Mouse (Mus musculus) brown adipose tissue, adult 24 weeks (tissue): Measurements from ENCODE around the gene Ap1b1. TPM values are rescaled to one million over a fixed set of nuclear protein-coding genes. Genes with fewer than 3 reads are reported as not detected.
A peak's percentile ranks its signal among the peaks of the same experiment; 100 is the strongest.

ENCODE experiments used
- H3K27ac ChIP-seq: fragments of 200-500 bp; replicated peaks from 2 replicates; pipeline ENCODE4 v1.5.1; 2012; ENCODE audit warnings: low read depth, mild to moderate bottlenecking, low read length
- H3K4me1 ChIP-seq: fragments of 200-500 bp; 2 replicates; pipeline ENCODE4 v1.6.1; 2012; ENCODE audit warnings: low read length, mixed read lengths; ENCODE audit not compliant: control insufficient read depth, insufficient read depth, insufficient read length
- H3K4me3 ChIP-seq: fragments of 200-500 bp; 2 replicates; pipeline ENCODE4 v1.5.1; 2012; ENCODE audit warnings: low read depth, mild to moderate bottlenecking, low read length, moderate library complexity; ENCODE audit not compliant: insufficient read depth
- polyA plus RNA-seq: library from polyadenylated mRNA; stranded (reverse); fragments of >200 nt; gene quantifications from 2 replicates; pipeline ENCODE4 v1.2.4, GENCODE M21; 2012; ENCODE audit not compliant: missing spikeins, insufficient read depth, insufficient read length

Ap1b1 gene
- polyA plus RNA-seq, 1 experiment: 49.5 TPM

DNA sequence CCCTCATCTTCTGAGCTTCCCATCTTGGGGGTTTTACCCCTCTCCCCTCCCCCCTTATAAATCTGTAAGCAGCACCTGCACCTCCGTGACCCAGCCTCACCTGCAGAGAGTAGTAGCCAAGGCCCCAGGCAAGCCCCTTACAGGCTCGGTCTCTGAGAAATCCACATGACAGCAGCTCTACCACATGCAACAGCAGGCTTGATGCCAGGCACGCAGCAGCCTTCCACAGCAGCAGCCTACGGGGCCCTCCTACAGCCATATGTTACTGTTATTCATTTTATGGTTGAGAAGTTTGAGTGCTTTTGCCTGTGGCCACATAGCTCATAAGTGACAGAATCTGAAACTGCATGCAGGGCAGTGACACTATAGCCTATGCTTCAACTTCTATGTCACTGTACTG is 48.8 kb downstream of the Ap1b1 start:
- no peaks in the 10 kb centered on the region for H3K4me1 ChIP-seq
- no peak overlapping the region for H3K4me3 ChIP-seq
- H3K27ac ChIP-seq: no peak overlapping the region

DNA sequence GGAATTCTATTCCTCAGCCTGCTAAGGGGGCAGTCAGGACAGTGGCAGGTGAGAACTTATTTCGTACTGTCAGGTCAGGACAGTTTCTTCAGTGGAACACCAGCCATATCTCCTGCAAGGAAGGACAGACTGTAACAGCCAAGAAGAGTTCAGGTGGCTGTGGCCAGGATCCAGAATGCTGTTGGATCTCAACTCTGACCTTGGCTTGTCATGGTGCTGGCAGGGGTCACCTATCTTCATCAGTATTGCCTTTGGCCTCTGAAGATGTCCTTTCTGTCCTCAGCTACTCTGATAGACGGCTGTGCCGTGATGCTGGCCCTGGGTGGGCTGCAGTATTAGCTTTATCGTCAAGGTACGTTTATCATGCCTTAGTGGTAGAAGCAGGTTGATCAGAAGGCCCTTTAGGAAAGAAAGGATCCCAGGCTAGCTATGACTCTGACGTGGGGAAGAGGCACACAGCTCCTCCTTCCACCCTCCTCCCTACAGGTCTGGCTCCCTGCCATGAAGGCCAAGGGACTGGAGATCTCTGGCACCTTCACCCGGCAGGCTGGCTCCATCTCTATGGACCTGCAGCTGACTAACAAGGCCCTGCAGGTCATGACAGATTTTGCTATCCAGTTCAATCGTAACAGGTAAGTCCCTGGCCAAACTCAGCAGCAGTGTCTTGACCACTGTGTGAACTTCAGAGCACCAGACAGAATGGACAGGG is 50.7 kb downstream of the Ap1b1 start:
- H3K27ac ChIP-seq: no peak overlapping the region
- H3K4me3 ChIP-seq: no peak overlapping the region
- H3K4me1 ChIP-seq: no peaks in the 10 kb centered on the region

DNA sequence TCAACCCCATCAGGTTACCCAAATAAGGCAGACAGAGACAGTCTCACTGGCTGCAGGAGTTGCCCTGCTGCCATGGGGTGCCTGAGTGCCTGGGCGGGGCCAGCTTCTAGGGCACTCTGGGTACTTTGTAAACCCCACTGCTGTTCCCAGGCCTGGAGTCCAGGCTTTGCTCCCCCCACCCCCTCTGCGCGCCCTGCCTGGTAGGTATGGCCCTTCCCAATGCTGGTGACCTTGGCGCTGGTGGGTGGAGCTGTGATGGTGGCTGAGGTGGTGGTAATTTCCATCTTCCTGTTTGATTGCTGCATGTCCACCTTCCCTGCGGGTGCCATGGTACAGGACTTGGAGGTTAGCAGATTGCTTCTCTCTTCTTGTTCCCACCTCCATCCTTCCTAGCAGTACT is 54.0 kb downstream of the Ap1b1 start:
- Histone ChIP-seq H3K27ac (no peak overlapping the region), H3K4me3 (no peak overlapping the region), H3K4me1 (no peaks in the 10 kb centered on the region)

DNA sequence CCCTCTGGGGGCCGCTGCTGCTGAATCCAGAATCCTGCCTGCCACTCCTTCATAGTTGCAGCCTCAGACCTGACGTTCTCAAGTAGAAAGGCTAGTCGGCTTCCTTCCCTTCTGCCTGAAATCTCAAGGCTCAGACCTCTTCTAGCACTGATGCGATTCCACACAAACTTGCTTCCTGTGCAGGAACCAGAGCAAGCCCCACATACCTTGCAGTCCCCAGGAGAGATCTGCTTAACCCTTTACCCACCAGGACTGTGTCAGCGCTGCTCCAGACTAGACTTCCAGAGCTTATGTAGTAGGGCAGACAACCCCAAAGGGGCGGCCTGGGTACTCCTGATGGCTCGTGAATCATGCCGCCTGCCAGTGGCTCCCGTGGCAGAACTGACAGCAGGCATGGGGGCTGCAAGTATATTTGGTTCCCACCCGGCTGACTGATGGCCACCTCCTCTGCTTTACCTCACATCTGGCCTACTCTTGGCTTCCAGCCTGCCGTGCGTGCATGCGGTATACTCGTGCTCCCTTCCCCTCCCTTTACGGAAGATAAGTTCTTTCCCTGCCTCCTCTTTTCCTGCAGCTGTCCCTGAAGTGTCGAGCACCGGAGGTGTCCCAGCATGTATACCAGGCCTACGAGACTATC is 54.6 kb downstream of the Ap1b1 start:
- Histone ChIP-seq H3K4me3 (no peak overlapping the region), H3K27ac (no peak overlapping the region), H3K4me1 (no peaks in the 10 kb centered on the region)

DNA sequence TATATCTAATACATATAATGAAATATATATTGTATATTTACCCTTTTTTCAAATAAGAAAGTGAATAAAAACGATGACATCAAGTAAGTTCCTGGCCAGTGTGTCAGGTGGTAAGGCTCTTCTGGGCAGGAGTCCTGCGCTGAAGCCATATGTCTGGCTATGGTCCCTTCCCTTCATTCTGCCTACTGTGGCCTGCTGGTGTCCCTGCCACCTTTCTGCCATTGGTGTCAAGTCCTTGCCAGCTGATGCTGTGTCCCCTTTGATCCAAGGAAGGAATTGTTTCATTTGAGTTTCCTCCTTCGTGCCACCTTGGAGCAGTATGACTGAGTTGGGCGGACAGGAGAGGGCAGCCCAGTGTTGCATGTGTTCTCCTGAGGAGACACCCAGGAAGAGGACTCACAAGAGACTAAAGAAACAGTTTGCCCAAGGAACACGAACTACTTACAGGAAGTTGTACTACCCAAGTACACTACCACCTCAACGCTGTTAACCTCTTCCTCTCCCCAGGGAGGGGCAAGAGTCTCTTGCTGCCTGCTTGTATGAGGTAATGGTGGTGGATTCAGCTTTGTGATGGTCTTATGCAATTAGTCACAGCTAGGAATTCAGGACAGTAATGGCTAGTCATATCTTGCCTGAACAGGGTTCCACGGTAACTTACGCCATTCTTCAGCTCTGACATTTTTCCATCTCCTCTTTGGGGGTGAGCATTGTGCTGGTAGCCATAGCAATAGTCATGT is 56.2 kb downstream of the Ap1b1 start:
- Histone ChIP-seq H3K27ac (no peak overlapping the region), H3K4me3 (no peak overlapping the region), H3K4me1 (no peaks in the 10 kb centered on the region)

DNA sequence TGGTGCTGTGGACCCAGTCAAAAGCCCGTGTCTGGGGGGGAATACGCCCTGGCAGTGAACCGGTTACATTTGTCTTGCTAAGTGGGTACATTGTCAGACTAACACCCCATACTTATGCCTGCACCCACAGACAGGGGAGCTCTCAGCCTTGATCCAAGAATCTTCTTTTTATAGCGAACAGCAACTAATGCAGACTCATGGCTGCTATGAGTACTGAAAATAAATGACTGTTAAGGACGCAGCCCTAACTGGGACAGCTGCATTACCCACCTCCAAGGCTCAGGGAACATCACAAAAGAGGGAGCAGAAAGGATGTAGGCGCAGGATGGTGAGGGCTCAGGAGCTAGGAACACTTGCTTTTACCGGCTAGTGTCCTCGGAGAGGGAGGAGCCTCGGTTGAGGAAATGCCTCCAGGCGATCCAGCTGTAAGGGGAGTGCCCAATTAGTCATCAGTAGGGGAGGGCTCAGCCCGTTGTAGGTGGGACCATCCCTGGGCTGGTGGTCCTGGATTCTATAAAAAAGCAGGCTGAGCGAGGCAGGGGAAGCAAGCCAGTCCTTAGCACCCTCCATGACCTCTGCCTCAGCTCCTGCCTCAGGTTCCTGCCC is 59.8 kb downstream of the Ap1b1 start:
- H3K4me1 ChIP-seq: no peaks in the 10 kb centered on the region
- H3K27ac ChIP-seq: no peak overlapping the region
- no peak overlapping the region for H3K4me3 ChIP-seq

DNA sequence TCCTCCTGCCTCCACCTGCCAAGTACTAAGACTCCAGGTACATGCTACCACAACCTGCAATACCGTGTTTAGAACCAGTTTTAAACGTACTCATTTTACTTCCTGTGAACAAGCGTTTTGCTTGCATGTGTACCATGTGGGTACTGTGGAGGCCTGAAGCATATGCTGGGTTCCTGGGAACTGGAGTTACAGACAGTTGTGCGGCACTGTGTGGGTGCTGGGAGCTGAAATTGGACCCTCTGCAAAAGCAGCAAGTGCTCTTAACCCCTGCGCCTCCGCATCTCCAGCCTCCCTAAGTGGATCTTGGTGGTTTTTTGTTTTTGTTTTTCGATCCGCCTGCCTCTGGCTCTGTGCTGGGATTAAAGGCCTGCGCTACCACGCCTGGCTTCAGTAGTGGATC is 65.0 kb downstream of the Ap1b1 start:
- Histone ChIP-seq H3K27ac (no peak overlapping the region), H3K4me1 (no peaks in the 10 kb centered on the region), H3K4me3 (no peak overlapping the region)

DNA sequence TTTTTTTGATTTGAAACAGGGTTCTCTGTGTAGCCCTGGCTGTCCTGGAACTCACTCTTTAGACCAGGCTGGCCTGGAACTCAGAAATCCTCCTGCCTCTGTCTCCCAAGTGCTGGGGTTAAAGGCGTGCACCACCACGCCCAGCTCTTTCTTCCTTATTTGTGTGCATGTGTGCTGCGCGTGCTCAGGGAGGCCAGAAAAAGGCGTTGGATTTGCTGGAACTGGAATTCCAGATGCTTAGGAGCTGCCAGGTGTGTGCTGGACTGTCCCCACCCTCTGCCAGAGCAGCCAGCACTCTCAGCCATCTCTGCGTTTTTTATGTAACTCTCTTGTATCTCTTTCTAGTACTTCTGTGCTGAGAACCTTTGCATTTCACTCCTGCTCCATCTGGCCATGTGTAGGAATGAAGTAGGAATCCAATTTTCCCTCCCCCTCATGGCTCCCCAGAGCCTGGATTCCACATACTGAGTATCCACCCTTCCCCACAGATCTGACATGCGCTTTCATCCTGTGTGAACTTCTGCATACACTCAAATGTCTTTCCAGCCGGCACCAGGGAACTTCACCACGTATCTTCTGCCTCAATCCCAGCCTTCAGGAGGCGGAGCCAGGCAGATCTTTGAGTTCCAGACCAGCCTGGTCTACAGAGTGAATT is 65.7 kb downstream of the Ap1b1 start:
- Histone ChIP-seq H3K4me1 (no peaks in the 10 kb centered on the region), H3K4me3 (no peak overlapping the region), H3K27ac (no peak overlapping the region)

DNA sequence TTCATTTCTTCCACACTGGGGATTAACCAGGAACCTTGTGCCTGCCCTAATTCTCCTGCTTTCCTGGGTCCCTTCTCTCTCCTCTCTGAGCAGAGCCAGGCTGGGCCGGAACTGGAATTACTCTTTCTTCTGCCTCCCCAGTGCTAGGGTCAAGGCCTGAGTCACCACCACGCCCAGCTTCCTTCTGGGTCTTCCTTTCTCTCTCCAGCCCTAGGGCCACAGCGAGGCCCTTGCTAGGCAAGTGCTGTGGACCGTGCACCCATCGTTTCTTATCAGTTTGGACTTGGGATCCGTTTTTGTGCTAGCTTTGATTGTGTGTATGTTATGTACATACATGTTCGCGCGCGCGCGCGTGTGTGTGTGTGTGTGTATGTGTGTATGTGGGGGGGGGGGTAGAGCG is 67.5 kb downstream of the Ap1b1 start:
- no peak overlapping the region for H3K27ac ChIP-seq
- H3K4me1 ChIP-seq: peaks cover 5% of the 10 kb centered on the region; the same call in 1 of the 2 replicates
- H3K4me3 ChIP-seq: no peak overlapping the region

DNA sequence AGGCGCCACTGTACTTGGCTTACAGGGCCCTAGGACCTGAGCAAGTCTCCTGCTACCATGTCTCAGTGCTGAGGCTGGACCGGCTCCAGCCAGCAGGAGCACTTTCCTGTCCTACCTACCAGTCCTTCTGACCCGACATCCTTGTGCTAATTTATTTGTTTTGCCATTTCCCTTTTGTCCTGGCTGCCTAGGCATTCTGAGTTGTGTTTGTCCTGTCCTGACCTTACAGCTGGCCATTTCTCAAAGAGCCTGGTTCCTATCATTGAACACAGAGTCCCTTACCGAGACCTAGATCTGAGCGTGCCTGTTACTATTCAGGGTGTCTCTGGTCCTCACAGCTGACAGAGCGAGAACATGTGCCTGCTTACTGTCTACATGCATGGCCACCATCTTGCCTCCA is 68.2 kb downstream of the Ap1b1 start:
- Histone ChIP-seq H3K27ac (no peak overlapping the region), H3K4me1 (peaks cover 5% of the 10 kb centered on the region; the same call in 1 of the 2 replicates), H3K4me3 (no peak overlapping the region)

DNA sequence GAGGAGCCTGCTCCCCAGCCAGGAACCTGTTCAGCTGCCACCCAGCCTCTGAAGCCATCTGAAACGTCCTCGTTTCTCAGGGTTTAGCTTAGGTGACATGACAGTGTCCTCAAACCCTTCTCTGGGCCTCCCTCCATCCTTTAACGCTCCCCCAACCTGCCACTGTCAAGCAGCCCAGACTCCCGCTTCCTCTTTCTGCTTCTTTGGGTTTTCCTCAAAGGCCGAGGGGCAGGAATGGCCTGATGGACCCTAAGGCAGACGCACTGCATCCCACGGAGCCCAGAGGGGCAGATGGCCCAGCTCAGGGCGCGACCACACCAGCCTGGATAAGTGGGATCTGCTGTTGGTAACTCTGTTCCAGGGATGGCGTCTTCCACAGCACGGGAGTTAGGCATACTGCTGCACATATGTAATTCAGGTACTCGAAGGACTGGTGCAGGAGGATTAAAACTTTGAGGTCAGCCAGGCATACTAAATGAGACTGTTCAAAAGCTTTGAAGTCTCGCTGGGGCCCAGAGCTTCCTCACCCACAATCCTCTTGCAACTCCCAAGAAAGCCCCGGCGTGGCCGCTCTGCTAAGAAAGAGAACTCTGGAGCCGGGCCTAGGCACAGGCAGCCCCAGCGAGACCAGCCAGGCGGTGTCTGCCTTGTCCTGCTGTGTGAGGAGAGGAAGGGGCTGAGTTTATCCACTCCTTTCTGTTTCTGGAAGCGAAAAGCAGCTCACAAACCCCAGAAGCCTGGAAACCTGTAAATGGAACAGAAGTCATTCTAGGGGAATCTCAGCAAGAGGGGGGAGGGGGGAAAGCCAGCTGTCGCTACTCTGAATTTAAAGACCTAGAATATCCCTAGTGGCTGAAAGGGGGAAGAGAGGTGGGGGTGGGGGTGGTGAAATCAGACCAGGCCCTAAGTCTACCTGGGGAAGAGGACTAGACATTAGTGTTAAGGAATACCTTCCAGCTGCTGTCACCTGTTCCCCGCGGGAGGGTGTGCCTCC is 69.6 kb downstream of the Ap1b1 start:
- Histone ChIP-seq H3K4me3 (no peak overlapping the region), H3K27ac (no peak overlapping the region), H3K4me1 (peaks cover 5% of the 10 kb centered on the region; the same call in 1 of the 2 replicates)

DNA sequence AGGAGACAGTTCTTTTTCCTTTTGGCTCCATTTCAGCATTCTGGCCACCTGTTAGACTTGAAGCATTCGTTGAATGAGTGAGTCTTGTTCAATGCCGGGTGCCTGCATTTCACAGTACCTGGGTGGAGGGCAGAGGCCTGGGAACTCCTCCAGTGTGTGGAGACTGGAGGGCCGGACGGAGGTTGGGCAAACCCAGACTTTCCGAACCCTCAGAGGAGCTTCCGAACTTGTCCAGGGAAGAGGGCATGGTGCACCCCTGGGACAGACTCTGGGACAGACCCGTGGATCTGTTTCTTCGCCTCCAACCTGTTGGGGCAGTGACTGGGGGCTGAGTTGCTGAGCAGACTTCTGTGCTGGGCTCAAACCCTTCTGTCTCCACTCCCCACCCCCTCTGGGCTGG is 70.4 kb downstream of the Ap1b1 start:
- Histone ChIP-seq H3K4me1 (peaks cover 6% of the 10 kb centered on the region; the same call in 1 of the 2 replicates), H3K4me3 (no peak overlapping the region), H3K27ac (no peak overlapping the region)

DNA sequence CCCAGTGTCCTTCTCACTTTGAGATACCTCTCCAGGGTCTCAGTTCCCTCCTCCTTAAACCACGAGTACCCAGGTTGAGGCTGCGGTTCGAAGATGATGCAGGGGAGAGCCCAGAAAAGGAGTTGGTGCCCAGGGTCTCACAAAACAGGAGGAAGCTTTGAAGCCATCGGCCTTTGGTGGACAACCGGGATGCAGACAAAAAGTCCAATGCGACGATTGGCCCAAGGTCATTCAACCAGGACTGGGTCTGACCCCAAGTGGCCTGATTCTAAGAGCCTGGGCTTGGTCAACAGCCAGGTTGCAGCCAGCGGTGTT is 70.9 kb downstream of the Ap1b1 start:
- Histone ChIP-seq H3K27ac (no peak overlapping the region), H3K4me3 (peak overlapping the region; percentile 57)

More for the DNA sequence above, 70.9 kb downstream of the Ap1b1 start:
- H3K4me1 ChIP-seq: peaks cover 10% of the 10 kb centered on the region
